11 mouse cellular contexts compared by ENCODE assay signal in the genomic region with DNA sequence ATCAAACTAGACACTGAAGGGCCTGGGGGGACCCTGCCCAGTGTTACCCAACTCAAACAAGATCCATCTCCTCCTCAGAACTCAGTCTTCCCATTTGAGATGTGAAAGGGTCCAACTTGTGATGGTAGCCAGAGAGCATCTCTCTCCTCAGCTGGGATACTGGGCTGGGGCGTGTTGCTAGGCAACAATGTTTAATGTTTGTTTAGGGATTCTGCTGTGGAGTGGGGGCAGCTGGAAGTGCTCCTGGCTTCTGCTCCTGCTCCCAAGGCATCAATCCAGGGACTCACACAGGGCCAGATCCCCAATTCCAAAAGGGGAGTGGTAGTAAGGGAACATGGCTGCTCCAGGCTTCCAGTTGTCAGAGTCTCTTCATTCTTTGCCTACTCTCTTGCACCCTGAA.
A peak's percentile ranks its signal among the peaks of the same experiment; 100 is the strongest.
DNase-seq lines count a peak whose midpoint lies in the region; ATAC-seq lines count a peak whose summit lies in the region.
"Had no signal": no experiment of that assay in that cellular context is flagged by ENCODE, and none has a peak within 500 bp of the region (broad histone marks: within the 10 kb centered on the region; RNA-seq: fewer than 3 reads in every experiment).

No protein-coding gene starts in this region.

- intact Hi-C loops in left cerebral cortex, postnatal 14 days (cut with DNase I) = no loop called here

- ATAC-seq in cerebellum, adult (ENCODE audit: insufficient number of reproducible peaks, low FRiP score, low TSS enrichment) = no peak
- ATAC-seq: forebrain, embryonic 13.5 days had no signal

- peak; percentile 34 for DNase-seq in embryo, embryonic 10.5 days (ENCODE audit: low spot score)
- no peak for DNase-seq in embryo, embryonic 11 days
- peak; percentile 7 to 63 for DNase-seq in left cerebral cortex, postnatal 14 days (ENCODE audit: low spot score in 2 of 2)
- DNase-seq in left cerebral cortex, adult 8-10 months (ENCODE audit: low spot score in 2 of 2) = no peak
- peak; percentile 53 for DNase-seq in brain, adult 2 months (ENCODE audit: low read depth, low spot score)
- DNase-seq in layer of hippocampus, adult 9-11 months = peak; percentile 43
- DNase-seq in thymus, postnatal 14 days = no peak
- DNase-seq: adrenal gland, adult 8-10 months; kidney, adult 2 months had no signal

Comparison
In these comparisons a context has a peak if more than half of its experiments do, and no peak if none do; other contexts are left out.
1. DNase-seq: peak in embryo, embryonic 10.5 days (single experiment), left cerebral cortex, postnatal 14 days (2 of 2), brain, adult 2 months (single experiment) and layer of hippocampus, adult 9-11 months (single experiment); none in embryo, embryonic 11 days (single experiment), left cerebral cortex, adult 8-10 months (0 of 2) and thymus, postnatal 14 days (single experiment).